Mouse (Mus musculus) adrenal gland, adult 2 months (tissue): Measurements from ENCODE around the gene Atg101. TPM values are rescaled to one million over a fixed set of nuclear protein-coding genes. Genes with fewer than 3 reads are reported as not detected.

ENCODE experiments used
- DNase-seq: peaks from one replicate; pipeline ENCODE4 v3.0.0; 2021
- long read RNA-seq: library from polyadenylated mRNA; stranded (forward); transcript quantifications from one replicate; pipeline ENCODE4 v2.0.0, GENCODE M21; 2021
- polyA plus RNA-seq: library from polyadenylated mRNA; depleted of rRNA; stranded (reverse); fragments of >200 nt; gene quantifications from 2 replicates; pipeline ENCODE4 v1.2.3, GENCODE M21; 2012; rRNA removed
- total RNA-seq, 2 experiments: library from RNA; stranded (reverse); gene quantifications; 2 replicates each; pipeline ENCODE4 v1.2.3; 2021

Atg101 gene
- total RNA-seq (10 to 100 TPM; 38.6 to 58.8 TPM), polyA plus RNA-seq (31.9 and 35.4 TPM in 2 replicates)
- long read RNA-seq, transcript Atg101-201 (3 exons, 1,270 nt): major isoform, 56 of 58 reads
- long read RNA-seq, partial matches to known transcripts: 1 of 58 reads
- long read RNA-seq, other reads (novel, unspliced or antisense): 0 of 58 reads

DNA sequence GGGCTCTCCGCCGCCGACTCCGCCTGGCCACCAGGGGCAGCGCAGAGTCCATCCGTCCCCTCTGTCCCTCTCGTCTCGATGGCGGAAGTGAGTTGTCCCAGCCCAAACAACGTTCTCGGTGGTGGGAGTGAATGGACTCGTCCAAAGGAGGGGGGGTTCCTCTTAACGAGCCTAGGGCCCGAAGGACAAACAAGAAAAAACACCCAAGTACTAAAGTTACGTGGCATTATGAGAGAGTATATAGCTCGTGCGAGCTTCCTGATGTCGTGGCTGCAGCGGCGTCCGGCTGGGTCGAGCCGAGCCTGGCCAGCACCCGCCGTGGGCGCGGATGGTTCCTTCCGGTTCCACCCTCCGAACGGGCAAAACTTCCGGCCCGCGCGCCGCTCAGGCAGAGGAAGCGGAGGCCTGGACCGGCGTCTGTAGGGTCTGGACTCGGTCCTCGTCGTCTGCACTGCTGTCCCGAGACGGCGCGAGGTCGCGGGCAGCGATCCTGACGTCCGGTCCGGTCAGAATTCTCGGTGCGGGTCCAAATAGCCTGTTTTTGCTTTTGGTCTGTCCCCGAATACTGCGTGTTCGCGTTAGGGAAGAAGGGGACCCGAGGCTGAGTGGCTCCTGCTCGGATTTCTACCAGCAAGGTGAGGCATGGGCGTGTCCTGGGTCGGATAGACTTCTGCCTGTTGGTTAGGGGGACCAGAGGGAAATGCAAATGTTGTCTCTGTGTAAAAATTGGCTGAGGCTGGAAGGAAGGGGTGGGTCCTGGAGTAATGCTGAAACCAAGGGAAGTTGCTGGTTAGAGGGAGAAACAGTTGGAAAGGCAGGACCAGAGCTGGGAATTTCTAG lies at the start of gene Atg101:
Gene Atg101 (plus strand): TSS at position 362 of the 840 bp plus-strand sequence.
- peak; percentile 92 for DNase-seq

DNA sequence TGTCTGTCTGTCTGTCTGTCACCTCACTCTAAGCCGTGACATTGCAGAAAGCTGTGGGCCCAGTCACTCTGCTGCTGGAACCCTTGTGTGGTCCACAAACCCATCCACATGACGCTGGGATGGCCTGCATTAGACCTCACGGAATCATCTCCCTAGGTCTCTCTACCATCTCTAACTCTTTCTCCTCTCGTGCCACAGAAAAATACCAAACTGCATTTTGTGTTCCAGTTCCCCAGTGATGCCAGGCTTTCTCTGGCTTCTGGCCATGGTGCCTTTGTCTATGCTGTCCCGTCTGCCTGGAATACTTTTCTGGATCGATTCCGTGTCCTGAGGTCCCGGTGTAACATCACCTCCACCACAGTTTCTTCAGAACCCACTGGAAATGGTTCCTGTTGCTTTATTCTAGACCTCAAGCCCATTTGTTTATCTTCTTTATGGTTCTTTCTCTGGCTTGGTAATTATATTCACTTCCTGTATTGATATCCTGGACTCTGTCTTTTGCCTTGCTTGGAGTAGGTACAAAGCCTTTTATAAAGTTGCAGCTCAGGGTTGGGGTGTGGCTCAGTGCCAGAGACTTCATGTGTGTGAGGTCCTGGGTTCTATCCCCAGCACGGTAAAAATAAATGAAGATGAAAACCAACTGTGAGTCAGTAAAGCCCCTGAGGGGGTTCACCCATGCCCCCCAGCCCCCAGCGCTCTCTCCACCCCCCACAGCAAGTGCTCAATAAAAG lies 49.3 kb upstream of the Atg101 start:
- peak; percentile 1 for DNase-seq

GRCm38 (mm10) chr15:101235342-101235698 lies 48.8 kb upstream of the Atg101 start:
- DNase-seq: peak; percentile 2

GRCm38 (mm10) chr15:101235728-101236327 lies 48.2 kb upstream of the Atg101 start:
- DNase-seq: peak; percentile 3

- peak; percentile 78 for DNase-seq
Observed at GRCm38 (mm10) chr15:101236878-101237277, 47.2 kb upstream of the Atg101 start.

DNA sequence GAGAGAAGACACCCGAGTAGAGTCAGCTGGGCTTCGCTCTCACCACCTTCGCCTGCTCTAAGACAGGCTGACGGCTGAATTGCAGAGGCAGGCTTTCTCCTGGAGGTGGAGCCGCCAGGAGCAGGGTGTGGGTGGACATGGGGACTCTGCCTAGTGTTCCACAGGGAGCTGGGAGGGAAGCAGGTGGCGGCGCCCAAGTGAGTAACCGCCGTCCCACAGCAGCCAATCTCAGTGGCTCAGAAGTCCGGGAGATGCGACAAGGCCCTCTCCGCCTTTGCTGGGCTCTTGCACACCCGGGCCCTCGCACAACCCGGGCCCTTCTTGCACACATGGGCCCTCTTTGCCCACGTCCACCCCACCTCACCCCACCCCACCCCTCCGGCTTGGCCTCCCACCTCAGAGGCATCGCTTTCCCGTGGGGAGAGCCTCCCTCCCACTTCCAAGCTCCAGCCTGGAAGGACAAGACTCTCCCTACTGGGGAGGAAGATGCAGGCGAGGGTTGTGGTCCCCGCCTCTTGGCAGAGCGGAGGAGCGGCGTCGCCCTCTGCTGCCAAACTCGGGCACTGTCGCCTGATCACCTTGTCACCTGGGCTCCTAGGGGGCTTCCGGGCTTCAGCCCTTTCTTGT lies 45.1 kb upstream of the Atg101 start:
- peak; percentile 57 for DNase-seq

DNA sequence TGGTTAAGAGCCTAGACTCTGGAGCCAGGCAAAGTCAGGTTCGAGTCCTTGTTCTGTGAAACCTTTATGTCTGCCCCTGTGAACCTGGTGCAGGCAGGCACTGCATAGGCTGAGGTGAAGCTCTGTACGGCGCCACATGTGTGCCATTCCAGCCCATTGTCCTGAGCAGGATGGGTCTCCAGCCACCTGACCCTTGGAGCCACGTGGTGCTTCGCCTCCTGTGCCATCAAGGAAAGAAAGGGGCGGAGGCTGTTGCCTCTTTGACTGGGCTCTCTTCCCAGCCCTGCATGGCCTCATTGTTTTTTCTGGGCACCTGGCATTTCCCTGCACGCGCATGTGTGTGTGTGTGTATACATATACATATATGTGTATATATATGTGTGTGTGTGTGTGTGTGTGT lies 44.3 kb upstream of the Atg101 start:
- DNase-seq: peak; percentile 3

DNA sequence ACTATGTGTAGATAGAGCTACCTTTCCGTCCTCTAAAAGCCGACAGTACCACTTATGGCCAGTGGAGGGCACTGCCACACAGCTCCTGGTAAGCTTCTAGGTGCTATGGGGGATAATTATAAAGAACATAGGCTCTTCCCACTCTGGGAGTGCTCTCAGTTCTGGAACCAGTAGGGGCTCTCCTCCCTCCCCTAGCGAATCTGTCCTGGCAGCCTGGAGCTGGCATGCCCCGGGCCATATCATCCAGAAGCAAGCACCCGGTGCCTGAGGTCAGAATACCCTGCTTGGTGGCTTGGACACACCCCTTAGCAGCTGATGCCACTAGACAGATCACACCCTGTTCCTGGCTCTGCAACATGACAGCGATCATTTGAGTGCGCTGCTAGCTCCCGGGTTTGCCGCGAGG lies 43.3 kb upstream of the Atg101 start:
- peak; percentile 88 for DNase-seq

DNA sequence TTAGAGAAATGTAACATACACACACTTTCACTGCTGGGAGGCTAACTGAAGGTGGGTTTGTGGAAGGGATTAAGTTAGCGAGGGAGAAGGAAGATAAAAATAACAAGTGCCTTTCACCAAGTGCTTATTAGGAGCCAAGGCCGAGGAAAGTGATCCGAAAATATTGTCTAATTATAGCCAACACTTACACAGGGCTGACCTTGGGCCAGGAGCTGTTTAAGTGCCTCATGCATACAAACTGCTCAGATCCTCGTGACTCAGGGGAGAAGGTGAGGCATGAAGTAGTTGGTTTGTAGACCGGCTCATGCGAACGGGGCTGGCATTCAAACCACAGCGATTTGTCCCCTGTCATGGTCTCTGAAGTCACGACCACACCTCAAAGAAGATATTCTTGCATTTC lies 42.8 kb upstream of the Atg101 start:
- no peak for DNase-seq

DNA sequence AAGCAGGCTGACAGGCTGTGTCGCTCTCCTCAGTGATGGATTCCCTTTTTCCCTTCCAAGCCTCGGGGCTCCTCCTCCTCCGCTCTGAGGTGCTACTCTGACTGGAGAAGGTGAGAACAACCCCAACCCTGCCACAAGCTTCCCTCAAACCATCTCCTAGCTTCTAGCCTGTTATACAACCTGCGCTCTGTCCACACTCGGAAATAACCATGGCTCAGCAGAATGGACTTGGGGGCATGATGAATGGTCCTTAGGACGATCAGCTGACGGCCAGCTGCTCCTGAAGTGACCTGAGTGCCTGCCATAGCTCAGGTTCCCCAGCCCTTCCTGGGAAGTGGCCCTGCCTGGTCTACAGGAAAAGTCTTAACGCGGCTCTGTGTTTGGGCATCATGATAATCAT lies 42.2 kb upstream of the Atg101 start:
- DNase-seq: no peak

DNA sequence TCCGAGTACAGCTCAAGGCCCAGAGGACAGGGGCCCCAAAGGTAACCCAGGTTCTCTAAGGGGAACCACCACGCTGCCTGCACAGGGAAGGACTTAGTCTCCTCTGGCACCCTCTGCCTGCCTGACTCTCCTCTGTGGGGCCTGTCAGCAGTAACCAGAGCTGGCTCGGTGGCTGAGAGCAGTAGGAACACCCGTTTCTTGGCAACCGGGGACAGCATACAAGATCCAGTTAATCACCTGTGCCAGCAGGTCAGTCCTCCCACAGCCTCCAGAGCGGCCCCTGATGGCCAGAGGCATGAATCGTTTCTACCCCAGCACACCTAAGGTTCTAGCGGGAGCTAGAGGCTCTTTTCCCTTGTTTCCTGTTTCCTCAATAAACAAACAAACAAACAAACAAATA lies 41.4 kb upstream of the Atg101 start:
- DNase-seq: no peak

- DNase-seq: no peak
Observed at GRCm38 (mm10) chr15:101244012-101244411, 40.1 kb upstream of the Atg101 start.

- DNase-seq: peak; percentile 98
Observed at GRCm38 (mm10) chr15:101246231-101247154, 37.6 kb upstream of the Atg101 start.

GRCm38 (mm10) chr15:101247155-101247498 lies 36.9 kb upstream of the Atg101 start:
- peak; percentile 30 for DNase-seq

GRCm38 (mm10) chr15:101248029-101248710 lies 35.9 kb upstream of the Atg101 start:
- peak; percentile 14 for DNase-seq

GRCm38 (mm10) chr15:101250220-101250800 lies 33.8 kb upstream of the Atg101 start:
- DNase-seq: no peak

DNA sequence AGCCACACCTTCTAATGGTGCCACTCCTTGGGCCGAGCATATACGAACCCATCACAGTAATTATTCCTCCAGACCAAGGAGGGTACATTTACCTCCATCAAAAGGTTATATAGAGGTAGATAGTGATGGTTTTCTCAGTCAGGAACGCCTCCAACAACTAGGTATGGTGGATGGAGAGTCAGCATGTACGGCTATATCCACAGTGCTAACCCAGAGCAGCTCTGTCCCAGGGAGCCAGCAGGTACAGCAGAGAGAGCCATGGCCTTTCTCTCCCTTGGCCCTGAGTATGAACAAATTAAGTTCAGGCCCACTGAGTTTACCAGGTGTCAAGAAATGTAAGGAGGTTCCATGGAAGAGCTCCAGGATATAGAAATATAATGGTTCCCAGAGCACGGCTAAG lies 32.1 kb upstream of the Atg101 start:
- DNase-seq: no peak

- DNase-seq: no peak
Observed at GRCm38 (mm10) chr15:101252614-101253013, 31.5 kb upstream of the Atg101 start.

DNA sequence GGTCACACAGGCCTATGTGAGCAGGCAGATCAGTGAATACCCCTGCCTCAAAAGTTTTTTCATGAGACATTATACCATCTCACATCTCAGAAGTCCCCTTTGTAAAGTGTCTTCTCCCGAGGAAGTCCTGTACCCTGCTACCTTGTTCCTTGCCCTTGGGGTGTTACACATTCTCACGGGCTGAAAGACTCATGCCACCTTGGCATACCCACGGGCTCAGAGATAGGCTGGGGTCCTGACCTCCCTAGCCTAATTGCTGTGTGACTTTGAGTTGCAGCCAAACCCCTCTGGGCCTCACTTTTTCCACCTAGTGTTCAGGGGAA lies 30.5 kb upstream of the Atg101 start:
- DNase-seq: no peak
